Mouse (Mus musculus) embryo, embryonic 11 days (tissue): Measurements from ENCODE around the gene Myo5c.
A peak's percentile ranks its signal among the peaks of the same experiment; 100 is the strongest.

ENCODE experiments used
- DNase-seq: peaks from one replicate; pipeline ENCODE4 v3.0.0-alpha.2; 2015

Gene Myo5c

GRCm38 (mm10) chr9:75231841-75232746, at the start of gene Myo5c:
TSS of gene Myo5c (plus strand) at chr9:75232020.
- DNase-seq, result peak; percentile 65

GRCm38 (mm10) chr9:75187646-75188260, 44.1 kb upstream of the Myo5c start:
- no peak for DNase-seq

GRCm38 (mm10) chr9:75193858-75194257, 38.0 kb upstream of the Myo5c start:
- peak; percentile 27 for DNase-seq

- DNase-seq, result peak; percentile 7
Measured at GRCm38 (mm10) chr9:75196335-75196734, 35.5 kb upstream of the Myo5c start.

- DNase-seq, result peak; percentile 36
Measured at GRCm38 (mm10) chr9:75197297-75197696, 34.5 kb upstream of the Myo5c start.

GRCm38 (mm10) chr9:75201506-75201905, 30.3 kb upstream of the Myo5c start:
- no peak for DNase-seq

- no peak for DNase-seq
Measured at GRCm38 (mm10) chr9:75202036-75202435, 29.8 kb upstream of the Myo5c start.

- no peak for DNase-seq
Measured at GRCm38 (mm10) chr9:75209246-75209645, 22.6 kb upstream of the Myo5c start.

GRCm38 (mm10) chr9:75210269-75210668, 21.6 kb upstream of the Myo5c start:
- peak; percentile 16 for DNase-seq

GRCm38 (mm10) chr9:75214743-75215413, 16.9 kb upstream of the Myo5c start:
- no peak for DNase-seq

GRCm38 (mm10) chr9:75219942-75220341, 11.9 kb upstream of the Myo5c start:
- no peak for DNase-seq

GRCm38 (mm10) chr9:75221420-75222287, 10.2 kb upstream of the Myo5c start:
- peak; percentile 34 for DNase-seq

GRCm38 (mm10) chr9:75232860-75233259, 1.0 kb downstream of the Myo5c start:
- DNase-seq, result no peak

- no peak for DNase-seq
Measured at GRCm38 (mm10) chr9:75234271-75234741, 2.5 kb downstream of the Myo5c start.

GRCm38 (mm10) chr9:75234983-75235627, 3.3 kb downstream of the Myo5c start:
- DNase-seq, result no peak

GRCm38 (mm10) chr9:75235696-75236095, 3.9 kb downstream of the Myo5c start:
- DNase-seq, result no peak

GRCm38 (mm10) chr9:75236416-75237308, 4.8 kb downstream of the Myo5c start:
- no peak for DNase-seq

GRCm38 (mm10) chr9:75238179-75238578, 6.4 kb downstream of the Myo5c start:
- DNase-seq, result no peak

GRCm38 (mm10) chr9:75243052-75243451, 11.2 kb downstream of the Myo5c start:
- no peak for DNase-seq

GRCm38 (mm10) chr9:75243730-75244406, 12.0 kb downstream of the Myo5c start:
- DNase-seq, result peak; percentile 36
